Mouse (Mus musculus) adrenal gland, adult 8-10 months (tissue): ENCODE data around the gene Shisa8. TPM values are rescaled to one million over a fixed set of nuclear protein-coding genes. Genes with fewer than 3 reads are reported as not detected.

Experiments
- DNase-seq: peaks from one replicate; pipeline ENCODE4 v3.0.0; 2022
- total RNA-seq, 4 experiments: library from RNA; stranded (reverse); gene quantifications; 2 replicates each; pipeline ENCODE4 v1.2.4; 2022

Gene Shisa8
- total RNA-seq, 4 experiments from 2014 or later = 0.14 to 0.24 (median 0.17) TPM; not detected in 1

GRCm38 (mm10) chr15:82203611-82204351, 8.8 kb downstream of the Shisa8 start:
- DNase-seq = no peak

- DNase-seq = no peak
Measured at GRCm38 (mm10) chr15:82203090-82203489, 9.5 kb downstream of the Shisa8 start.

- DNase-seq = no peak
Measured at GRCm38 (mm10) chr15:82202086-82202485, 10.5 kb downstream of the Shisa8 start.

- DNase-seq = no peak
Measured at GRCm38 (mm10) chr15:82199546-82199945, 13.1 kb downstream of the Shisa8 start.

GRCm38 (mm10) chr15:82198342-82198741, 14.3 kb downstream of the Shisa8 start:
- DNase-seq = no peak

- DNase-seq = no peak
Measured at GRCm38 (mm10) chr15:82197937-82198336, 14.7 kb downstream of the Shisa8 start.

- DNase-seq = no peak
Measured at GRCm38 (mm10) chr15:82197246-82197750, 15.3 kb downstream of the Shisa8 start.

GRCm38 (mm10) chr15:82196300-82196699, 16.3 kb downstream of the Shisa8 start:
- DNase-seq = no peak

- DNase-seq = no peak
Measured at GRCm38 (mm10) chr15:82192617-82193016, 20.0 kb downstream of the Shisa8 start.

- no peak for DNase-seq
Measured at GRCm38 (mm10) chr15:82188481-82189240, 24.0 kb downstream of the Shisa8 start.

GRCm38 (mm10) chr15:82187924-82188323, 24.7 kb downstream of the Shisa8 start:
- DNase-seq = no peak

GRCm38 (mm10) chr15:82187401-82187800, 25.2 kb downstream of the Shisa8 start:
- DNase-seq = no peak

GRCm38 (mm10) chr15:82186931-82187330, 25.7 kb downstream of the Shisa8 start:
- DNase-seq = no peak

- no peak for DNase-seq
Measured at GRCm38 (mm10) chr15:82186131-82186530, 26.5 kb downstream of the Shisa8 start.

- DNase-seq = no peak
Measured at GRCm38 (mm10) chr15:82185062-82185783, 27.4 kb downstream of the Shisa8 start.

- no peak for DNase-seq
Measured at GRCm38 (mm10) chr15:82184656-82185055, 28.0 kb downstream of the Shisa8 start.

GRCm38 (mm10) chr15:82184183-82184582, 28.4 kb downstream of the Shisa8 start:
- DNase-seq = no peak

- no peak for DNase-seq
Measured at GRCm38 (mm10) chr15:82183596-82183995, 29.0 kb downstream of the Shisa8 start.

- DNase-seq = no peak
Measured at GRCm38 (mm10) chr15:82182311-82182710, 30.3 kb downstream of the Shisa8 start.

GRCm38 (mm10) chr15:82181131-82181530, 31.5 kb downstream of the Shisa8 start:
- no peak for DNase-seq

GRCm38 (mm10) chr15:82177743-82178290, 34.8 kb downstream of the Shisa8 start:
- DNase-seq = no peak

GRCm38 (mm10) chr15:82175091-82175490, 37.5 kb downstream of the Shisa8 start:
- DNase-seq = peak; percentile 25

GRCm38 (mm10) chr15:82172648-82173047, 40.0 kb downstream of the Shisa8 start:
- DNase-seq = no peak
